Mouse (Mus musculus) thymus, postnatal 10 days (tissue): Measurements from ENCODE around the gene Gm6583.
A peak's percentile ranks its signal among the peaks of the same experiment; 100 is the strongest.
"Not testable (repeated sequence)": the region's sequence is repeated elsewhere in the genome, so short reads cannot be mapped to it uniquely, and the experiment has no call there.

Experiments used
- DNase-seq, 2 experiments: peaks; one replicate each; pipeline ENCODE4 v3.0.0; 2021; ENCODE audit warnings: low spot score in 2 of 2

Gene Gm6583

GRCm38 (mm10) chr5:112325546-112326445, 30.0 kb downstream of the Gm6583 start, which contains the start of gene Tfip11:
Gene Tfip11, plus strand, starts transcription at chr5:112326358.
- DNase-seq, result peak; percentile 88 to 94

DNA sequence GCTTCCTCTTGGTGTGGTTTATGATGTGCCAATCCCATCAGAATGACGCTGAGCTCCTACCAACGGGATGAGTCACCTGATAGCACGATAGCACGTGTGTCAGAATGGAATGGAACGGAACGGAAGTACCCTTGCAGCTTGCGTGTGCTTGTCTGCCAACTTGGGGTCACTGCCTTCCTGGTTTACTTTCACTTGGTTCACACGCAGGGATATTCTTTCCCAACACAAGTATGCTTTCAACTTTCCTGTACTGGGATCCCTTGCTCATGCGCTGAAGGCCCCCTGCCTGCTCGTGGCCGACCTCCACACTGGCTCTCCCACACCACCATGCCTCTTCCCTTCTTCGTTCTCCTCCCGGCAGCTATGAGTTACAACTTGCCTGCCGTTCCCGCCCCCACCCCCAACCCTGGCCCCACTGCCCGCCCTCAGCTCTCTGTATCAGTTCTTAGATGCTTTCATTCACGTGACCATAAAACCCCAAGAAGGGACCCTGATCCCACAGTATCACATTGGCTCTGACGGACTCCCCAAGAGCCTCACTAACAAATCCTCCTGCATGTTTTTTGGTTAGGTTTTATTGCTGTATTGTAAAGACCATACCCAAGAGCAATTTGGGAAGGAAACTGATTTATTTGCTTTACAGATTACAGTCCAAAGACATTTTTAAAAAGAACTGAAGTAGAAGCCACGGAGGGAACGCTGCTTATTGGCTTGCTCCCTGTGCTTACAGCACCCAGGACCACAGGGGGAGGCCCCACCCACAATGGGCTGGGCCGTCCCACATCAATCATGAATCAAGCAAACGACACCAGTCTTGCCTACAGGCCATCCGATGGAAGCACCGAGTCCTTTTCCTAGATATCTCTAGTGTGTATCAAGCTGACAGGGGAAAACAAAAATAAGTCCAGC, 30.9 kb downstream of the Gm6583 start:
- DNase-seq, result peak; percentile 28 to 34

DNA sequence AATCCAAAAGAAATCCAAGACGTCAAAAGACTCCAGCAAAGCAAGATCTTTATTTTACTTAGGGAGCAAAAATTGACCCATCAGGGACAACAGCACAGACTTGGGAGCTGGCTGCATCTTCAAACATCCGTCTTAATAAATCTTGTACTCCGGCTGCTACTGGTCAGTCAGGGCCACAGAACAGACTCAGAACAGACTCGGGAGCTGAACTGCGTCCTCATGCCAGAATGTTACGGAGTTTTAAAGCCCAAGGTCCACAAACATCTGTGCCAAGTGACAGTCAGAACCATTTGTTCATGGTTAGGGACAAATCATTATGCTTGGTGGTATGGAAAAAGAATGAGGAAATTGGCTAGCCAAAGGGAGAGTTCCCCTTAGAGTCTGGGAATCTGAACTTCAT, 32.6 kb downstream of the Gm6583 start:
- no peak for DNase-seq

GRCm38 (mm10) chr5:112321376-112321775, 34.5 kb downstream of the Gm6583 start:
- DNase-seq, result no peak

DNA sequence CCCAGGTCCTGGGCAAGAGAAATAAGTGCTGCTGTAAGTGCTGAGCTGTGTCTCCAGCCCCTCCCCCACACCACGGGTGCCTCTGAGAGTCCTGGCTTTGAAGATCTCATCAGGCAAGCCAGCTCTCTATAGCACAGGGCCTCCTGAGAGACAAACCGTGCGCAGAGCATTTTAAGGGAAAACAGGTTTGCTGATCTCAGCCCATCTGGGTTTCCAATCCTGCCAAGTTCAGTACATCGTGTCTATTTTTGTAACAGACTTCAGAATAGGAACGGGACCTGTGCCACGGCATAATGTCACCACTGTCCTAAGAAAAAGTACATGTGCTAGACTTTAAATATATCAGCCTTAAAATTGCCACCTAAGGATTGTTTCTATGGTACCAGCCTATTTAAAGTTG, 34.9 kb downstream of the Gm6583 start:
- no peak for DNase-seq

DNA sequence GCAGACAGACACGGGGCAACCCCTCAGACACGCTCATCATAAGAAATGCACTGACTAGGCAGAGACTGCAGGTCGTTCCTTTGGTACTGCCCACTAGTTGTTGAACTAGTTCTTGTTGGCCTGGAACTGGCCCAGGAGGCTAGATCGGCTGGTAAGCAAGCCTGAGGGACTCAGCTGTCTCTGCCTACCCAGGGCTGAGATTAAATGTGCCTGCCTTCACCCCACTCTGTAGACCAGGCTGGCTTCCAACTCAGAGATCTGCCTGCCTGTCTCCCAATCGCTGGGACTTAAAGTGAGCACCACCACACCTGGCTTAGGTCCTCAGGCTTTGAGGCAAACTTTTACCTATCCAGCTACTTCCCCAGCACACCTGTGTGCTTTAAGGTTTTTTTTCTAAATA, 35.5 kb downstream of the Gm6583 start:
- DNase-seq, result no peak

- not testable (repeated sequence) for DNase-seq
Measured at GRCm38 (mm10) chr5:112319343-112319742, 36.5 kb downstream of the Gm6583 start.

- DNase-seq, result no peak
Measured at GRCm38 (mm10) chr5:112317328-112317727, 38.5 kb downstream of the Gm6583 start.

- DNase-seq, result no peak
Measured at GRCm38 (mm10) chr5:112316468-112316867, 39.4 kb downstream of the Gm6583 start.

DNA sequence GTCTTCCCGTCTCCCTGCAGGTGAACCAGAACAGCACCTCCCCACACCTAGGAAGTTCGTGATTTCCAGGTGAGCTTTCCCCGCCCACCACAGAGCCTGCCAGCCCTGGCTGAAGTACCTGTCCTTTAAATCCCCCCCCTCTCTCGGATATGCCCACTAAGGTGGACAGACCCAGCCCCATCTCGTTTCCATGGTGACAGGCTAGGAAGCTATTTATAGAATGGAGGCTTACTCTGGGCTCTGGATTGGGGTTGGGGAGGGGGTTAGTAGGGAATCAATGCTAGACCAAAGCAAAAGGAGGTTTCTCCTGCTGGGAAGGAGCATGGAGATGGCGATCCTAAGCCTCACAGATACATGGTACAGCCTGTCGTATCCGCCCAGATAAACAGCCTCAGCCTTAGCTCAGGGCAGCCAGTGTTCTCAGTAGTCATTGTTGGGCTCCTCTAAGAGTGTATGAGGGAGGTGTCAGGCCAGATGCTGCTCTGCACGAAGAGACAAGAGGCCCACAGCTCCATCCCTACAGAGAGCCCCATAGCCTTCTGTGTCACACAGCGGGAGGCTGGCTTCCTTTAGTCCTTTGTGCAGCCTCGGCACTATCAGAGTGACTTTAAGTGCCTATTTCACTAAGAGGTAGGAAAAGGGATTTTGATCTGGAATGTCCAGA, 42.5 kb downstream of the Gm6583 start:
- no peak for DNase-seq

DNA sequence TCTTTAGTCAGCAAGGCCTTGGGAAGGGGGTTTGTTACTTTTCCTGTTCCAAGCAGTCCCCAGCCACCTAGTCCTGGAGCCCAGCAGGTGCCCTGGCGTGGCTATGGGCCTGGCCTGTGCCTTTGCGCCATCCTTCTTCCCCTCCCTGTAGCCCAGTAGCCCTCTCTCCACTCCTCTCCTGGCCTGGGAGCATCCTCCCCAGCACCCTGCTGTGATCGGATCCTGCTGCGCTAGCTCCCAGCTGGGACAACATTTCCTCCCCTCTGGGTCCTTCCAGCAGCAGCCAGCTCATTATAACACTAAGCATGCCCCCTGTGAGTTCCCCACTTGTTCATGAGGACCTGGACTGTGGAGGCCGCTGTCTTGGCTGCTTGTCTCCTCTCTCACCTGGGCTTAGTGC, 50.0 kb downstream of the Gm6583 start:
- no peak for DNase-seq
